Mouse (Mus musculus) forebrain, embryonic 16.5 days (tissue): ENCODE data around the gene 4933402D24Rik. TPM values are rescaled to one million over a fixed set of nuclear protein-coding genes. Genes with fewer than 3 reads are reported as not detected.
A peak's percentile ranks its signal among the peaks of the same experiment; 100 is the strongest.

Experiments used
- ATAC-seq: fragments of 200-750 bp; cut with Nextera tagmentation; 2 replicates; pipeline ENCODE4 v1.8.0; 2017; ENCODE audit warnings: mild to moderate bottlenecking, moderate library complexity
- H3K27ac ChIP-seq: fragments of 300-500 bp; sonication (generic); 2 replicates; pipeline ENCODE4 v1.5.1; 2014; ENCODE audit warnings: low read length, control low read depth
- H3K27me3 ChIP-seq: fragments of 300-500 bp; sonication (generic); replicated peaks from 2 replicates; pipeline ENCODE4 v1.6.1; 2014; ENCODE audit warnings: low read length; ENCODE audit not compliant: control insufficient read depth, insufficient read depth
- H3K36me3 ChIP-seq: fragments of 300-500 bp; sonication (generic); 2 replicates; pipeline ENCODE4 v1.6.1; 2014; ENCODE audit not compliant: control insufficient read depth, insufficient read depth
- H3K4me1 ChIP-seq: fragments of 300-500 bp; sonication (generic); replicated peaks from 2 replicates; pipeline ENCODE4 v1.6.1; 2014; ENCODE audit warnings: low read length; ENCODE audit not compliant: control insufficient read depth, insufficient read depth
- H3K4me2 ChIP-seq: fragments of 300-500 bp; sonication (generic); 2 replicates; pipeline ENCODE4 v1.6.1; 2014; ENCODE audit warnings: mild to moderate bottlenecking, low read length, control low read depth
- H3K4me3 ChIP-seq: fragments of 300-500 bp; sonication (generic); replicated peaks from 2 replicates; pipeline ENCODE4 v1.5.1; 2014; ENCODE audit warnings: mild to moderate bottlenecking, low read length, control low read depth
- H3K9ac ChIP-seq: fragments of 300-500 bp; sonication (generic); replicated peaks from 2 replicates; pipeline ENCODE4 v1.6.1; 2014; ENCODE audit warnings: low read depth, low read length, control low read depth
- H3K9me3 ChIP-seq: fragments of 300-500 bp; sonication (generic); 2 replicates; pipeline ENCODE4 v1.6.1; 2016; ENCODE audit warnings: low read length; ENCODE audit not compliant: control insufficient read depth
- WGBS: fragments of 180-500 bp; shearing (Covaris S2); extraction: QIAGEN DNeasy Blood & Tissue Kit; methylation state at CpG from one replicate; pipeline ENCODE4 v1.1.7; 2014; 5-methylcytosine and 5-hydroxymethylcytosine counted together
- polyA plus RNA-seq: library from polyadenylated mRNA; unstranded; fragments of >200 nt; fragmentation: Nextera tagmentation; extraction: Ambion mirVana; gene quantifications from 2 replicates; pipeline ENCODE4 v1.2.1, GENCODE M21; 2015

4933402D24Rik gene
- 0.22 and 0.38 TPM in 2 replicates for polyA plus RNA-seq

DNA sequence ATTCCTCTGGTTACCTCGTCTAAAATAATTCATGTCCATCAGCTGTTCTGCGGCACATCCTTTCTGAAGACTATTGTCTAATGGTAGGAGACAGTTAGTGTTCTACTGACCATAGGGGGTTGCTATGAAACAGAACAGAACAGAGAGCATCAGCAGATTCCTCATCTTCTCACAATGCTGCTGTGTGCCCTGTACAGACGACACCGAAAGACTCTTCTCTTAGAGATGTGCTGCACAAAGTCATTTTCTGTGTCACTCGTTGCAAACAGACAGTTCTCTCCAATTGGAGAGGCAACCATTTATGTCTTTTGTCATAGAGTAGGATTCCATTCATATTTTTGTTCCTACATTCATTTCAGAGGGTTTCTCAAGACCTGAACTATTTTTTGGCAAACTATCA, at the start of gene 4933402D24Rik:
Gene 4933402D24Rik (minus strand): TSS at position 101 of the 400 bp plus-strand sequence.
- Histone ChIP-seq H3K36me3 (no peaks in the 10 kb centered on the region), H3K9ac (no peak within 1 kb of the TSS), H3K27ac (peak within 1 kb of the TSS; percentile 80), H3K27me3 (no peaks in the 10 kb centered on the region), H3K4me1 (peaks cover 27% of the 10 kb centered on the region), H3K9me3 (no peaks in the 10 kb centered on the region), H3K4me3 (no peak within 1 kb of the TSS), H3K4me2 (0 out of 2 replicates have a peak within 1 kb of the TSS, but pooled peaks have one; percentile 13)
- 71% methylated on average over 5 of the region's 5 CpGs for WGBS
- no peak for ATAC-seq

DNA sequence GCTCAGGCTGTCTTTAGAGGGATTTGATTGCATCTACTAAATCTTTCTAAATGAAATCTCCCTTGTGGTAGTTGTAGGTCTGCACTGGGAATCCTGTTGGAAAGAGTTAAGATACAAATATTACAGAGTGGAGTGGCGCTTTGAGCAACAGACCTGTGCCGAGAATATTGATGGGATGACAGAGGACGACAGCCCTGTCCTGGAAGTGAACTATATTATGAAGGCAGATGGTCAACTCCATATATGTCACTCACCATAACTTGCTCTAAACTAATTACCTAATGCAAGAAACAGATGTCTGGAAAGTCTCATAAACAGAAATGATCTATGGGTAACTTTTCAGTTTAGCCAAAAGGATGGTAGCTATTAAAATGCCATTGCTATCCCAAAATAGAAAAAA, 39.5 kb upstream of the 4933402D24Rik start:
- Histone ChIP-seq H3K36me3 (no peaks in the 10 kb centered on the region), H3K27ac (no peak overlapping the region), H3K9me3 (no peaks in the 10 kb centered on the region), H3K27me3 (no peaks in the 10 kb centered on the region), H3K9ac (no peak overlapping the region), H3K4me1 (no peaks in the 10 kb centered on the region), H3K4me3 (no peak overlapping the region), H3K4me2 (no peak overlapping the region)
- 82% methylated on average over 3 of the region's 3 CpGs for WGBS
- no peak for ATAC-seq

DNA sequence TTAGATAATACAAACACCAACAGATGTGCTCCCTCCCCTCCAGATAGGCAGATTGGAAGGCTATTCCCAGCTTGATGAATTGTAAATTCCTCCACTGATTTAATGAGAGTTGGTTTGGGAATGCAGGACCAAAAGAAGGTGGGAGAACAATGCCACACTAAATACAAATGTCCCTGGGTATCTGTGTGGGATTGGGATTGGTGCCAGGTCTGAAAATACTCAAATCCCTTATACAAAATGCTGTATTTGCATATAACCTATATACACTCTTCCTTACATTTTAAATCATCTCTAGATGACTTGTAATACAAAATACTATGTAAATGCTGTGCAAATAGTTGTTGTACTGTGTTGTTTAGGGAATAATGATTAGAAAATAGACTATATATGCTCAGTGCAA, 36.0 kb upstream of the 4933402D24Rik start:
- H3K27me3 ChIP-seq, result no peaks in the 10 kb centered on the region
- no peak for ATAC-seq

DNA sequence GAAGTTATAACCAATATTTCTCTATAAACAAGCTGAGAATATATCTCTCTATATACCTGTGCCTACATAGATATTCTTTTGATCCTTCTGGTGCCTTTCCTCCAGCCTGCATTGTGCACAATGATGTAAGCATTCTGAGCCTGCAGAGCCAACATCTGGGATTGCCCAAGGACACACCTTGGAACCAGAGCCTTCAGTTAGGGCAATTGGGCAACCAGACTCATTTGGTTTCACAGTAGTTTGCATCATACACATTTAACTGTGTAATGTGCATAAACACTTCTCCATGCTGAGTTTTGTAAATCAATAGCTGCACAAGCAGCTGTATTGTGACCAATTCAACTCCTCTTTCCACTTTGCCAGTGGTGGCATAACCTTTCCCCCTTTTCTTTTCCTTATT, 25.3 kb upstream of the 4933402D24Rik start:
- Histone ChIP-seq H3K27ac (no peak overlapping the region), H3K36me3 (no peaks in the 10 kb centered on the region), H3K4me3 (no peak overlapping the region), H3K27me3 (no peaks in the 10 kb centered on the region), H3K4me1 (no peaks in the 10 kb centered on the region), H3K4me2 (no peak overlapping the region), H3K9ac (no peak overlapping the region), H3K9me3 (no peaks in the 10 kb centered on the region)
- ATAC-seq, result no peak

More for the DNA sequence above, 36.0 kb upstream of the 4933402D24Rik start:
- no peak overlapping the region for H3K4me3 ChIP-seq
- no peaks in the 10 kb centered on the region for H3K36me3 ChIP-seq
- no peaks in the 10 kb centered on the region for H3K4me1 ChIP-seq
- no peak overlapping the region for H3K9ac ChIP-seq
- H3K9me3 ChIP-seq, result no peaks in the 10 kb centered on the region
- no peak overlapping the region for H3K27ac ChIP-seq
- no peak overlapping the region for H3K4me2 ChIP-seq

DNA sequence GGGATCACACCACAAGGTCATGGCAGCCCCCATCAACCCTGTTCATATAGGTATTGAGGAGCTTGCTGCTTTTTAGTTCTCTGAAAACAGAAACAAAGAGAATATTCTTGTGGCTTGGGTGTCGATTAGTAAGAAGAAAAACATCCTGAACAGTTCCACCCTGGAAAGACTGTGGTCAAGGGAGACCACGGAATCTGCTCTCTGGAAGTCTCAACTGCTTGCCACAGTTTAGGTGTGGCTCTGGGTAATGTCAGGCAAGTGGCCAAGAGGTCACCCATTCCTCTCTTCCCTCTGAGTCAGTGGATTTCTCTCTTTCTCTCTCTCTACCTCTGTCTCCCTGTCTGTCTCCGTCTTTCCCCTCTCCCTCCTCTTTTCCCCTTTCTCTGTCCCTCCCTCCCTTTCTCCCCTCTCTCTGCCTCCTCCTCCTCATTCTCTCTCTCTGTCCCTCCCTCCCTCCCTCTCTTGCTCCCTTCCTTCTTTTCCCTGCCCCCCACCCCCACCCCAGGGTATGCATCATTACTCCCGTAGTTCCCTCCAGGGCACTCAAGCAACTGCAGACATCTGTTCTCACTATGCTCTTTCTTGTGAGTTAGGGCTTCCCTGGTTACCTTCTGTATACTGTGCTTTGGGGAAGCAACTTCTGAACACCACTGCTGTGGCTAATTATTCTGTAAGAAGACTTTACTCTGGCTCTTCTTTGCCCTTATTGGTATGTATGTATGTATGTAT, 8.0 kb upstream of the 4933402D24Rik start:
- no peak for ATAC-seq
- WGBS, result 79% methylated on average over 4 of the region's 4 CpGs

DNA sequence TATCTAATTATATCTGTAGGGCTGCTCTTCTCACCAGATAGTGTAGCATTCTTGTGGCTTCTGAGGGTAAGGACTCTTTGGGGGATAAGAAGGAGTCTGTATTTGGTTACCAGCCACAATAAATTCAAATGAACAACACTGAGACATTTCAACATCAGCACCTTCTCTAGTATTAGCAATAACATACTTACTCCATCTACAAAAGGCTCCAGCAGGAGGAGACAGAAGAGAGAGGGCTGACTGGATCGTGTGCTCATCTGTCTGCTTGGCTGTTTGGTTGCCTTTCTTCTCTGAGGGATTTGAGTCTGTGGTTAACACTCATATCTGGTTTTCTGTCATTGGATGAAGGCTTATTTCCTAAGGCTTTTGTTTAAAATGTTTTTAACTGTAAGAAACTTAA, 7.3 kb upstream of the 4933402D24Rik start:
- H3K27me3 ChIP-seq, result no peaks in the 10 kb centered on the region

More for the DNA sequence above, 8.0 kb upstream of the 4933402D24Rik start:
- no peak overlapping the region for H3K27ac ChIP-seq
- no peaks in the 10 kb centered on the region for H3K27me3 ChIP-seq
- H3K9me3 ChIP-seq, result no peaks in the 10 kb centered on the region
- no peak overlapping the region for H3K4me3 ChIP-seq
- H3K36me3 ChIP-seq, result no peaks in the 10 kb centered on the region
- H3K4me2 ChIP-seq, result no peak overlapping the region
- H3K4me1 ChIP-seq, result no peaks in the 10 kb centered on the region
- H3K9ac ChIP-seq, result no peak overlapping the region

DNA sequence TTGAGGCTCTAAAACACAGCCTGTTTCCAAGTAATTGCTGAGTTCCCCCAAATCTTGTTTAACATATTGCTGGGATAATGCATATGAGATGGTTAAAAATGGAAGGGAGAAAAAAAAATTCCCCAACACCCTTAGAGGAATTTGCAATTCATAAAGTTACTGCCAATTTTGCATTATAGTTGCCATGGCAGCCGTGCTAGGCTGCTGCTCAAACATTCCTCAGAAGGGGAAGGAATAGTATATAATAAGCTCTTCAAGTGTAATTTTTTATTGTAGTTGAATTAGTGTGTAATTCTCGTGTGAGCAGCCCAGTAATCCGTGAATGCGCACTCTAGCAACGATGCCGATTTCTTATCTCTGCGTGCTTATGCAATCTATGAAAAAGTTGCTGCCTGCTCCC, 1.2 kb upstream of the 4933402D24Rik start:
- Histone ChIP-seq H3K4me2 (0 out of 2 replicates have a peak overlapping the region, but pooled peaks have one; percentile 1), H3K9me3 (no peaks in the 10 kb centered on the region), H3K9ac (no peak overlapping the region), H3K27ac (peak overlapping the region; percentile 80), H3K36me3 (no peaks in the 10 kb centered on the region), H3K4me3 (no peak overlapping the region), H3K27me3 (no peaks in the 10 kb centered on the region), H3K4me1 (peaks cover 20% of the 10 kb centered on the region)
- peak; percentile 94 for ATAC-seq
- WGBS, result 38% methylated on average over 7 of the region's 7 CpGs

More for the DNA sequence above, 7.3 kb upstream of the 4933402D24Rik start:
- H3K4me2 ChIP-seq, result no peak overlapping the region
- 52% methylated on average over 1 of the region's 1 CpGs for WGBS
- no peak overlapping the region for H3K9ac ChIP-seq
- no peak overlapping the region for H3K4me3 ChIP-seq
- H3K4me1 ChIP-seq, result no peaks in the 10 kb centered on the region
- no peaks in the 10 kb centered on the region for H3K36me3 ChIP-seq
- no peaks in the 10 kb centered on the region for H3K9me3 ChIP-seq
- no peak for ATAC-seq
- H3K27ac ChIP-seq, result no peak overlapping the region

DNA sequence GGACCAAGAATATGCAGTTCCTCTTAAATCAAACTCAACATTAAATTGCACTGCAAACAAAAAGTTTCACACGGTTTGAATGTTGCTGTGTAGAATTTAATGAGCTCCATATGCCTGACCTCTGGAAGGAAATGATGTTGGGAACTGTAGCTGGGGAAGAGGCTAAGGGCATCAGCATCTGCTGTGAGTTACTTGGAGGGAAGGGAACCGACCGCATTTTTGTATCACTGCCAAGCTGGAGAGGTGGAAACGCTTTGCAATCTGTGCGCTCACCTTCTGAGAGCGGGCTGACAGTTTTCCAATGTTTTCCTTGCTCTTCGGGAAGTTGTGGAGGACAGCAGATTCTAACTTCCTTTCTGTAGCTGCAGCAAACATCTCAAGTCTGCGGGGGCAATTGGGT, 955 bp downstream of the 4933402D24Rik start:
- no peaks in the 10 kb centered on the region for H3K27me3 ChIP-seq
- no peak overlapping the region for H3K27ac ChIP-seq
- no peaks in the 10 kb centered on the region for H3K36me3 ChIP-seq
- H3K4me2 ChIP-seq, result no peak overlapping the region
- peaks cover 37% of the 10 kb centered on the region for H3K4me1 ChIP-seq
- H3K9ac ChIP-seq, result no peak overlapping the region
- ATAC-seq, result no peak
- WGBS, result 67% methylated on average over 8 of the region's 8 CpGs
- H3K9me3 ChIP-seq, result no peaks in the 10 kb centered on the region
- H3K4me3 ChIP-seq, result no peak overlapping the region

DNA sequence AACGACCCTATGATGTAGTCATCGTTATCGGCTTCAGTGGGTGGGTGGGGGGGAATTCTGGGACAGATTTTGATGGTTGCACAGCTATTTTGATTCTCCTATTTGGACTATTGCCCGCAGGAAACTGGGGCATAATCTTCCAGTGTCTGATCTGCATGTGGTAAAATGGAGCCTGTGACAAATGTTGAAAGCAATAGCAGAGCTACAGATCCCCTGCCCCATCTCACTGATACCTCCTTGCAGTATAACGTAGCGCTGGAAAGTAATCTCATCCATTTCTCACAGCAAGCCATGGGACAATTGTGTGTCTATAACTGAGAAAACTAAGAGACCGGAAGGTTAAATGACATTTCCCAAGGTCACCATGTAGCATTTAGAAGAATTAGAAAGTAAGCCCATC, 4.7 kb downstream of the 4933402D24Rik start:
- Histone ChIP-seq H3K4me3 (no peak overlapping the region), H3K4me2 (peak overlapping the region; percentile 35), H3K36me3 (no peaks in the 10 kb centered on the region), H3K9me3 (no peaks in the 10 kb centered on the region), H3K27me3 (no peaks in the 10 kb centered on the region), H3K4me1 (peaks cover 23% of the 10 kb centered on the region), H3K9ac (peak overlapping the region; percentile 32), H3K27ac (peak overlapping the region; percentile 73)
- 29% methylated on average over 7 of the region's 7 CpGs for WGBS
- peak; percentile 13; the same call in 1 of the 2 replicates for ATAC-seq
